Mouse (Mus musculus) intestine, postnatal 0 days (tissue): Measurements from ENCODE around the gene Flrt2. TPM values are rescaled to one million over a fixed set of nuclear protein-coding genes. Genes with fewer than 3 reads are reported as not detected.

Experiments used
- ATAC-seq: fragments of 200-750 bp; cut with Nextera tagmentation; 2 replicates; pipeline ENCODE4 v1.8.0; 2017; ENCODE audit warnings: mild to moderate bottlenecking, moderate TSS enrichment, moderate library complexity
- H3K27ac ChIP-seq: fragments of 300-500 bp; sonication (generic); 2 replicates; pipeline ENCODE4 v1.5.1; 2014; ENCODE audit warnings: mild to moderate bottlenecking, low read depth, low read length, moderate library complexity
- H3K27me3 ChIP-seq: fragments of 300-500 bp; sonication (generic); replicated peaks from 2 replicates; pipeline ENCODE4 v1.6.1; 2014; ENCODE audit warnings: low read length, mixed read lengths; ENCODE audit not compliant: control insufficient read depth, insufficient read depth
- H3K36me3 ChIP-seq: fragments of 300-500 bp; sonication (generic); 2 replicates; pipeline ENCODE4 v1.6.1; 2014; ENCODE audit warnings: mild to moderate bottlenecking, moderate library complexity; ENCODE audit not compliant: control insufficient read depth, insufficient read depth
- H3K4me1 ChIP-seq: fragments of 300-500 bp; sonication (generic); replicated peaks from 2 replicates; pipeline ENCODE4 v1.6.1; 2014; ENCODE audit warnings: antibody characterized with exemption, low read length, mixed read lengths; ENCODE audit not compliant: control insufficient read depth, insufficient read depth
- H3K4me2 ChIP-seq: fragments of 300-500 bp; sonication (generic); replicated peaks from 2 replicates; pipeline ENCODE4 v1.6.1; 2014; ENCODE audit warnings: low read depth, mild to moderate bottlenecking, moderate library complexity
- H3K4me3 ChIP-seq: fragments of 300-500 bp; sonication (generic); 2 replicates; pipeline ENCODE4 v1.5.1; 2014; ENCODE audit warnings: low read depth, low read length
- H3K9ac ChIP-seq: fragments of 300-500 bp; sonication (generic); 2 replicates; pipeline ENCODE4 v1.6.1; 2014; ENCODE audit warnings: mild to moderate bottlenecking, low read depth, low read length
- H3K9me3 ChIP-seq: fragments of 300-500 bp; sonication (generic); 2 replicates; pipeline ENCODE4 v1.6.1; 2016; ENCODE audit warnings: mixed run types; ENCODE audit not compliant: control insufficient read depth
- CTCF ChIP-seq: sonication (generic); IDR thresholded peaks from 2 replicates; pipeline ENCODE4 v1.5.1; 2016; ENCODE audit warnings: low read depth, mild to moderate bottlenecking, control low read depth, antibody characterized with exemption, moderate library complexity
- WGBS: fragments of 180-500 bp; shearing (Covaris S2); extraction: QIAGEN DNeasy Blood & Tissue Kit; methylation state at CpG from one replicate; pipeline ENCODE4 v1.1.7; 2014; 5-methylcytosine and 5-hydroxymethylcytosine counted together
- polyA plus RNA-seq: library from polyadenylated mRNA; unstranded; fragments of >200 nt; fragmentation: Nextera tagmentation; extraction: Ambion mirVana; gene quantifications from 2 replicates; pipeline ENCODE4 v1.2.1, GENCODE M21; 2015

Gene Flrt2
- polyA plus RNA-seq, 1 experiment from 2014 or later: 2.8 TPM

DNA sequence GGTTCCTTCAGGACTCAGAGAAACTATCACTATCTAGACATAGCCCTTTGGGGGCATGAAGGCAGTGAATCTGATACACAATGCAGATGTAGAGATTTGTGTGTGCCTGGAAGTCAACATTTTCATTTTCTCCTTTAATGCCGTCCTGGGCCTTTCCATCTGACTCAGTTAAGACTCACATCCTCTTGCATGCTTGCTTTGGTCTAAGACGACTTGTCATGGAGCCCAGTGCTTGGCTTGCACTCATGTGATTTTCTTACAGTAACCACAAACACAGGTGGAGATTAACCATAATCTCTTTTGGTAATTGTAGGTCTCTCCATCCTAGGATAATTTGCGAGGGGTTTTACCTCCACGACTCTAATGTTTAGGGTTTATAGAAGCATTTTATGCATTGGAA lies 73.2 kb downstream of the Flrt2 start:
- H3K4me3 ChIP-seq: no peak overlapping the region
- H3K36me3 ChIP-seq: no peaks in the 10 kb centered on the region
- no peak for TF ChIP-seq CTCF
- no peak overlapping the region for H3K4me2 ChIP-seq
- H3K27ac ChIP-seq: no peak overlapping the region
- no peaks in the 10 kb centered on the region for H3K27me3 ChIP-seq
- no peaks in the 10 kb centered on the region for H3K4me1 ChIP-seq
- no peaks in the 10 kb centered on the region for H3K9me3 ChIP-seq
- no peak for ATAC-seq
- H3K9ac ChIP-seq: no peak overlapping the region
- WGBS: 87% methylated on average over 4 of the region's 4 CpGs

DNA sequence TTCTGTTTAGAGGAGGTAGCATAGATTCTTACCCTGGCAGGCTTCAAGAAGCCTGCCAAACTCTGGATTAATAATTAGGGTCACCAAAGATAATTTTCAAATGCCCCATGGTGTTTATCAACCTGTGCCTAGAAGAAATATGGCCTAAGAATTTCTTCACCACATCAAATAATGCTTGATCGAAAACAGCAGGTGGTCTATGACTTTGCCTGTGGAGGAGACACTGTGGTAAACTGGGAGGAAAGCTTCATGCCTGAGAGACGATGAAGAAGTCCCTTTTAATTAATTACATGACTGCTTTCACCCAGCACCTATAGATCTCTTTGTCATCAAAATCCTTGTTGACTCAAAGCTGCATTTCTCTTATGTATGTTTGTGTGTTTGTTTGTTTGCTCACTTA lies 77.0 kb downstream of the Flrt2 start:
- no peak overlapping the region for H3K4me2 ChIP-seq
- no peaks in the 10 kb centered on the region for H3K36me3 ChIP-seq
- H3K9me3 ChIP-seq: no peaks in the 10 kb centered on the region
- H3K4me3 ChIP-seq: no peak overlapping the region
- no peak overlapping the region for H3K9ac ChIP-seq
- ATAC-seq: no peak
- no peak for TF ChIP-seq CTCF
- H3K4me1 ChIP-seq: no peaks in the 10 kb centered on the region
- no peak overlapping the region for H3K27ac ChIP-seq
- WGBS: 84% methylated on average over 2 of the region's 2 CpGs
- no peaks in the 10 kb centered on the region for H3K27me3 ChIP-seq

DNA sequence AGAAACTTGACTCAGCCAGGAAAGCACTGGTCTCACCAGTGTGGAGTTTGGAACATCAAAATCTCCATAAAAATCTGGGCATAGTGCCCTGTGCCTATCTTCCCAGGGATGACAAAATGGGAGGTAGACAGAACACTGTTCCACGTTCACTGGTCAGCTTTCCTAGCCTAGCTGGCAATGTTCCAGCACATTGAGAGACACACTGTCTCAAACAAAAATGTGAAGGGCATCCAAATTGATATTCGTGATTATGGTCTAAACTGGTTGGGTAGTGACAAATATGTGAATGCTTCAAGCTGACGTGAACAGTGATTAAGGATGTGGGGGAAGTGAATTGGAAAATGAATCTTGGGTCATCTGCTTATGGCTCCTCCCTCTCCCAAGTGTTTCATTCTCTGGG lies 78.2 kb downstream of the Flrt2 start:
- WGBS: 74% methylated on average over 3 of the region's 3 CpGs
- Histone ChIP-seq H3K4me1 (no peaks in the 10 kb centered on the region), H3K9me3 (no peaks in the 10 kb centered on the region), H3K9ac (no peak overlapping the region), H3K27ac (no peak overlapping the region), H3K27me3 (no peaks in the 10 kb centered on the region), H3K4me2 (no peak overlapping the region), H3K36me3 (no peaks in the 10 kb centered on the region), H3K4me3 (no peak overlapping the region)
- no peak for ATAC-seq
- TF ChIP-seq CTCF: no peak

DNA sequence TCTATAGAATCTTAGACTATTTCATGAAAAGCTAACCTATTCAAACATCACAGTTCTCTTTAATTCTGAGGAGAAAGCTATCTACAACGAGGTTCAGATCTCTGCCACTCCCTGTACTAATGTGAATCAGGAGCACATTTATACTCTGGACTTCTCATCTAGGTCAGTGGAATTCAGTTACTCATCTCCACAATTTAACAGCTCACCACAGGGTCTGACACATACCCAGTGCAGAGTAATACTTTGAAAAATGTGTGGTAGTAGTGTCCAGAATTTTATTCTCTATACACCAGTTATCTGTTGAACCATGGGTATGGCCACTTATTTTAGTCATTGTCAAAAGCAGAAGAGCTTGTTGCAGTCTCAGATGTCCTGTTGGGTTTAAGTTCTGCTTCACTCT lies 98.1 kb downstream of the Flrt2 start:
- H3K27ac ChIP-seq: no peak overlapping the region
- no peak for ATAC-seq
- 64% methylated on average over 1 of the region's 1 CpGs for WGBS
- H3K9ac ChIP-seq: no peak overlapping the region
- H3K4me3 ChIP-seq: no peak overlapping the region
- no peaks in the 10 kb centered on the region for H3K9me3 ChIP-seq
- TF ChIP-seq CTCF: no peak
- no peak overlapping the region for H3K4me2 ChIP-seq
- H3K4me1 ChIP-seq: no peaks in the 10 kb centered on the region
- H3K36me3 ChIP-seq: no peaks in the 10 kb centered on the region
- H3K27me3 ChIP-seq: no peaks in the 10 kb centered on the region

DNA sequence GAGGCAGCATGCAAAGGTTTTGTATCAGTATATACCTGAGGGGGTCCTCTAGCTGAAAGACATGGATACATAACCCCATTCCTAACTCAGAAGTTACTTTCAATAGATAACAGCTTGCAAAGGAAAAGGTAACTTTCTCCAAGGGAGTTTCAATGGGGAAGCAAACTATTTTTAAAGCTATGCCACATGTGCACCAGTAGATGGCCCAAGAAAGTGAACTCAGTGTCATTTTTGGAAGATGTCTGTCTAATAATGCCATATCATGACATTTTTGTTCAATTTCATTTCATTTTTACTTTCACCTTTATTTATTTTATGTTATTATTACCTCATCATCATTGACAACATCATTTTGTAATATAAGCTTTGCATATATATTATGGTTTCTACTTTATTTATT lies 124.6 kb downstream of the Flrt2 start:
- Histone ChIP-seq H3K9ac (no peak overlapping the region), H3K27ac (no peak overlapping the region), H3K36me3 (no peaks in the 10 kb centered on the region), H3K27me3 (no peaks in the 10 kb centered on the region), H3K4me3 (no peak overlapping the region), H3K4me1 (no peaks in the 10 kb centered on the region), H3K9me3 (no peaks in the 10 kb centered on the region), H3K4me2 (no peak overlapping the region)
- no peak for ATAC-seq
- TF ChIP-seq CTCF: no peak
